Mouse (Mus musculus) intestine, embryonic 14.5 days (tissue): ENCODE data around the gene Trdmt1. TPM values are rescaled to one million over a fixed set of nuclear protein-coding genes. Genes with fewer than 3 reads are reported as not detected.

ENCODE experiments used
- ATAC-seq: fragments of 200-750 bp; cut with Nextera tagmentation; replicated peaks from 2 replicates; pipeline ENCODE4 v1.8.0; 2017; ENCODE audit warnings: low read depth, moderate number of reproducible peaks, moderate TSS enrichment, moderate library complexity; ENCODE audit not compliant: low FRiP score, low TSS enrichment
- DNase-seq: peaks from one replicate; pipeline ENCODE4 v3.0.0-alpha.2; 2018; ENCODE audit warnings: low spot score
- H3K27ac ChIP-seq: fragments of 300-500 bp; sonication (generic); 2 replicates; pipeline ENCODE4 v1.5.1; 2014; ENCODE audit warnings: low read depth, mild to moderate bottlenecking, control low read depth
- H3K27me3 ChIP-seq: fragments of 300-500 bp; sonication (generic); replicated peaks from 2 replicates; pipeline ENCODE4 v1.6.1; 2014; ENCODE audit warnings: low read length, control low read depth; ENCODE audit not compliant: control insufficient read depth, insufficient read depth
- H3K36me3 ChIP-seq: fragments of 300-500 bp; sonication (generic); 2 replicates; pipeline ENCODE4 v1.6.1; 2014; ENCODE audit warnings: low read length, control low read depth; ENCODE audit not compliant: control insufficient read depth, insufficient read depth
- H3K4me1 ChIP-seq: fragments of 300-500 bp; sonication (generic); replicated peaks from 2 replicates; pipeline ENCODE4 v1.6.1; 2014; ENCODE audit warnings: low read length, control low read depth, mixed read lengths; ENCODE audit not compliant: control insufficient read depth, insufficient read depth
- H3K4me2 ChIP-seq: fragments of 300-500 bp; sonication (generic); 2 replicates; pipeline ENCODE4 v1.6.1; 2014; ENCODE audit warnings: low read length
- H3K4me3 ChIP-seq: fragments of 300-500 bp; sonication (generic); 2 replicates; pipeline ENCODE4 v1.5.1; 2014; ENCODE audit warnings: low read depth, low read length, control low read depth, mixed read lengths
- H3K9ac ChIP-seq: fragments of 300-500 bp; sonication (generic); 2 replicates; pipeline ENCODE4 v1.6.1; 2014; ENCODE audit warnings: mild to moderate bottlenecking, low read length
- H3K9me3 ChIP-seq: fragments of 300-500 bp; sonication (generic); 2 replicates; pipeline ENCODE4 v1.6.1; 2016; ENCODE audit warnings: low read length, control low read depth; ENCODE audit not compliant: control insufficient read depth
- WGBS: fragments of 180-500 bp; shearing (Covaris S2); extraction: QIAGEN DNeasy Blood & Tissue Kit; methylation state at CpG from one replicate; pipeline ENCODE4 v1.1.7; 2014; 5-methylcytosine and 5-hydroxymethylcytosine counted together
- polyA plus RNA-seq: library from polyadenylated mRNA; unstranded; fragments of >200 nt; fragmentation: Nextera tagmentation; extraction: Ambion mirVana; gene quantifications from 2 replicates; pipeline ENCODE4 v1.2.1, GENCODE M21; 2014

Gene Trdmt1
- polyA plus RNA-seq, 1 experiment from 2014 or later: 11.5 TPM

DNA sequence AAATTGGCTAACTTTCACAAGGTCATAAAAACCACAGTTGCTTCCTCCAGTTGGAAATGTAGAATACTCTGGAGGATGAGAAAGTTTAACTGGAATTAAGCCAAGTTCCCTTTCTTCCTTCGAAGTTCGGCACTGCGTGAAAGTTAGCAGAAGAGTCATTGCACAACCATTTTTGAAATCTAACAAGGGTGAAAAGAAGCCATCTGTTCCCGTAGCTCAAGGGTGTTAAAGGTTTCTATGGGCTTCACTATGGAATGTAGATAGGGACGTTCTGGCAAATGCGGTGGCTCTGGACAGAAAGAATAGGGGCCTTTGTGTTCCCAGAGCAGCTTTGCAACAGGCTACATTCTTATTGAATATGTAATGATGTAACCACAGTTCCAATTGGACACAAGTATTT is 31.5 kb upstream of the Trdmt1 start:
- H3K36me3 ChIP-seq: peaks cover 41% of the 10 kb centered on the region
- DNase-seq: peak; percentile 65
- no peaks in the 10 kb centered on the region for H3K9me3 ChIP-seq
- H3K4me3 ChIP-seq: peak overlapping the region; percentile 87
- ATAC-seq: no peak
- H3K27me3 ChIP-seq: no peaks in the 10 kb centered on the region
- 20% methylated on average over 6 of the region's 6 CpGs for WGBS
- H3K27ac ChIP-seq: peak overlapping the region; percentile 98; the same call in 1 of the 2 replicates
- peak overlapping the region; percentile 81 for H3K9ac ChIP-seq
- H3K4me1 ChIP-seq: peaks cover 13% of the 10 kb centered on the region
- peak overlapping the region; percentile 64 for H3K4me2 ChIP-seq

DNA sequence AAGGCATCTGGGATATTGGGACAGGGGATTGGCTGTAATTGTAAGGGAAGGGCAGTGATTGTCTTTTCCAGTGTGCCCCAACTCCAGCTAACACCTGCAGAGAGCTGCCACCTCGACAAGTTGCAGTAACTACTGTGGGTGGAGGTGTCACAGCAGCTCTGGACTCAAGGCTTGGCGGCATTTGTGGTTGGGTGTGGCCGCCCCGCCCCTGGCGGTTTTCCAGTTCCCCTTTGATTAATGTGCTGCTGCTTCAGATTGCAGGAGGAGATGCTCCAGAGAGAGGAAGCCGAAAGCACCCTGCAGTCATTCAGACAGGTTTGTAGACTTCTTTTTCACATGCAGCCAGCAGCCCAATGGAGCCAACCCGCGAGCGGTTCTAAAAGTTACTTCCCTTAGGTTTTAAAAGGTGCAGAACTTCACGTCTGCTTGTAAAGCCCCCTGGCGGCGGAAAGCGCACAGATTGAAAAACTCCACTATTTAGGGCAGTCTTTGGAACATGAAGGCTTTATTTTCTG is 30.9 kb upstream of the Trdmt1 start:
- Histone ChIP-seq H3K4me3 (peak overlapping the region; percentile 87), H3K9me3 (no peaks in the 10 kb centered on the region), H3K4me2 (peak overlapping the region; percentile 64), H3K4me1 (peaks cover 13% of the 10 kb centered on the region), H3K27ac (peak overlapping the region; percentile 98; the same call in 1 of the 2 replicates), H3K36me3 (peaks cover 35% of the 10 kb centered on the region), H3K9ac (peak overlapping the region; percentile 81), H3K27me3 (no peaks in the 10 kb centered on the region)
- WGBS: under 1% methylated on average over 13 of the region's 13 CpGs
- ATAC-seq (no peak), DNase-seq (peak; percentile 93)

DNA sequence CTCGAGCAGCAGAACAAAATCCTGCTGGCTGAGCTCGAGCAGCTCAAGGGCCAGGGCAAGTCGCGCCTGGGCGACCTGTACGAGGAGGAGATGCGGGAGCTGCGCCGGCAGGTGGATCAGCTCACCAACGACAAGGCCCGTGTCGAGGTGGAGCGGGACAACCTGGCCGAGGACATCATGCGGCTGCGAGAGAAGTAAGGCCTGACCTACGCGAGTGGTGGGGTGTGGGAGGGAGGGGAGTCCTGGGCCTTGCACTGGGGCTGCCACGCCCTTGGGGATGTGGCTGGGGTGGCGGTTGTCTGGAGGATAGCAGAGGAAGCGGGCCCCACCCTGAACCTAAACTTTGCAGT is 30.3 kb upstream of the Trdmt1 start:
- Histone ChIP-seq H3K27me3 (no peaks in the 10 kb centered on the region), H3K9me3 (no peaks in the 10 kb centered on the region), H3K4me2 (peak overlapping the region; percentile 64), H3K9ac (peak overlapping the region; percentile 81), H3K4me1 (peaks cover 13% of the 10 kb centered on the region), H3K27ac (peak overlapping the region; percentile 98), H3K4me3 (peak overlapping the region; percentile 87), H3K36me3 (peaks cover 29% of the 10 kb centered on the region)
- DNase-seq: peak; percentile 81
- peak; percentile 24 for ATAC-seq
- WGBS: 0% methylated on average over 21 of the region's 21 CpGs

DNA sequence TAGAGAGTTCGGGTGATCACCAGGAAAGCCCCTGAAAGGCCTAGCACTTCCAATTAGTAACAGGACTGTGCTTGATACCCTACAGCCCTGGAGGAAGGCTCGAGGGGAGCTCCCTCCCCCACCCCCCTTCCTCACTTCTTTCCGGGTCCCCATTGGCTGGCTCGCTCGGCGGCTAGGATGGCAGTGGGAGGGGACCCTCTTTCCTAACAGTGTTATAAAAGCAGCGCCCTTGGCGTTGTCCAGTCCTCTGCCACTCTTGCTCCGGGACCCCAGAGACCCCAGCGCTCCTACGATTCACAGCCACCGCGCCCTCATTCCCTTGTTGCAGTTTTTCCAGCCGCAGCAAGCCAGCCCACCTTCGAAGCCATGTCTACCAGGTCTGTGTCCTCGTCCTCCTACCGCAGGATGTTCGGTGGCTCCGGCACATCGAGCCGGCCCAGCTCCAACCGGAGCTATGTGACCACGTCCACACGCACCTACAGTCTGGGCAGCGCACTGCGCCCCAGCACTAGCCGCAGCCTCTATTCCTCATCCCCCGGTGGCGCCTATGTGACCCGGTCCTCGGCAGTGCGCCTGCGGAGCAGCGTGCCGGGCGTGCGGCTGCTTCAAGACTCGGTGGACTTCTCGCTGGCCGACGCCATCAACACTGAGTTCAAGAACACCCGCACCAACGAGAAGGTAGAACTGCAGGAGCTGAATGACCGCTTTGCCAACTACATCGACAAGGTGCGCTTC is 29.8 kb upstream of the Trdmt1 start:
- ATAC-seq (peak; percentile 95), DNase-seq (peak; percentile 94)
- peak overlapping the region; percentile 98 for H3K27ac ChIP-seq
- H3K4me3 ChIP-seq: peak overlapping the region; percentile 87
- no peaks in the 10 kb centered on the region for H3K9me3 ChIP-seq
- H3K4me2 ChIP-seq: peak overlapping the region; percentile 64
- H3K27me3 ChIP-seq: no peaks in the 10 kb centered on the region
- peaks cover 24% of the 10 kb centered on the region for H3K36me3 ChIP-seq
- H3K4me1 ChIP-seq: peaks cover 13% of the 10 kb centered on the region
- peak overlapping the region; percentile 81 for H3K9ac ChIP-seq
- under 1% methylated on average over 46 of the region's 46 CpGs for WGBS

DNA sequence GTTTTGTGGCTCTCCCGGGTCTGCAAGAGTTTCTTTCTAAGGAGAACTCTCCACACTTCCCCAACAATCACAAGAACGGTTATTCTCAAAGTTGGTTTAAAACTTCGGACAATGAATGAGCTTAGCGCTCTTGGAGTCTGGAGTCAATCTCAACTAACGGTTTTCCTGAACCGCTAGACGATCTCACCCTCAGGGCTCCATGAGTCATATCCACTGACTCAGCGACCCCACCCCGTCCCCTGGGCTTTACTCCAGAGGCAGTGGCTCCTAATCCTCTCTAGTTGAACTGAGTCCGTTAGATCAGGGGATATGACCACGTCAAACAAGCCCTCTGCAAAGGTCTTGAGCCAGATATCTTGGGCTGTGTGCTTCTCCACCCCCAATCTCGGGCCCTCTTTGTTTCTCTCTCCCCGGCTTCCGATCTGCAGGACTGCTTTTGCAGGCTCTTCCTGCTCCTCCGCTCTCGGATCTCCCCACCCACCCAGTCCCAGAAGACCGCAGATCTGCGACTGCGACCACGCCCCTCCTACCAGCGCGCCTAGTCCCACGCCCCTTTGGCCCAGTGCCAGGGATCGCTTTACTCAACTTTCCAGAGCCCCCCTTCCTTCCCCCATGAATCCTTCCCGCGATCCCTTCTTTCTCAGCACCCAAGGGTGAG is 29.1 kb upstream of the Trdmt1 start, which contains the start of gene Vim:
Gene Vim, plus strand, starts transcription at position 520 of the 658 bp plus-strand sequence.
- Histone ChIP-seq H3K4me2 (peak within 1 kb of the TSS; percentile 64), H3K36me3 (peaks cover 19% of the 10 kb centered on the region), H3K4me3 (peak within 1 kb of the TSS; percentile 87), H3K27ac (peak within 1 kb of the TSS; percentile 98), H3K9me3 (no peaks in the 10 kb centered on the region), H3K4me1 (peaks cover 13% of the 10 kb centered on the region), H3K9ac (peak within 1 kb of the TSS; percentile 81), H3K27me3 (no peaks in the 10 kb centered on the region)
- ATAC-seq (peak; percentile 94), DNase-seq (peak; percentile 97)
- WGBS: under 1% methylated on average over 26 of the region's 26 CpGs

DNA sequence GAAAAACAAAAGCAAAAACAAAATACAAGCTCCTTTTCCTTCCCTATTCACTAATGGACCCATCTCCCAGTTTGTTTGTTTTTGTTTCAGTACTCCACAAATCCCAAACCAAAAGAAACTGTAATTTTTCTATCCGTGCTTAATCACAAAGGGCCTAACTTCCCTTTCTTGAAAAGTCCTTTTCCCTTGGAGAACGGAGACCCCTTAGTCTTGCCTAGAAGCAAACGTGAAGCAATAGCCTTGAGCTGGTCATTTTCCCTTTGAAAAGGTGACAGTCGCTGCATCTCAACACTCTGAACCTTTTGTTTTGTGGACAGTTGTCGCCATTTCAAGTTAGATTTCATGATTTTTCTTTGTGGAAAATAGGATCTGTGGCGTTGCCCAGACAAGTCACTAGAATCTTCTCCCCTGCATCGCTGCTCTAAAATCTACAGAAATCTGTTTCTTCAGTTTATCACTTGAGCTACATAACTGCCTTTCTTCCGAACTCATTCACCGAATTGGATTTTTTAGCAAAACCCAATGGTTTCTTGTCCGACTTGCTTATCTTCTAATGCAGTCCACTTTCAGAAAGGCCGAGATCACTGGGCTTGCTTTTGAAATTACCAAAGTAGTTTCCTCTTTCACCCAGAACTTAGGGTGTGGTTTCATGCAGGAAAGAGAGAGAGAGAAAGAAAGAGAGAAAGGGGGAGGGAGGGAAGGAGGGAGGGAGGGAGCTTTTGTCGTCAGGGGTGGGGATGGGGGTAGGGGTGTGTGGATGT is 28.4 kb upstream of the Trdmt1 start:
- peaks cover 13% of the 10 kb centered on the region for H3K36me3 ChIP-seq
- no peaks in the 10 kb centered on the region for H3K9me3 ChIP-seq
- peak overlapping the region; percentile 98 for H3K27ac ChIP-seq
- H3K4me1 ChIP-seq: peaks cover 13% of the 10 kb centered on the region
- peak overlapping the region; percentile 81 for H3K9ac ChIP-seq
- WGBS: 11% methylated on average over 12 of the region's 12 CpGs
- H3K4me3 ChIP-seq: peak overlapping the region; percentile 87
- DNase-seq (peak; percentile 53), ATAC-seq (0 out of 2 replicates have a peak, but pooled peaks have one; percentile 0)
- no peaks in the 10 kb centered on the region for H3K27me3 ChIP-seq
- H3K4me2 ChIP-seq: peak overlapping the region; percentile 64

DNA sequence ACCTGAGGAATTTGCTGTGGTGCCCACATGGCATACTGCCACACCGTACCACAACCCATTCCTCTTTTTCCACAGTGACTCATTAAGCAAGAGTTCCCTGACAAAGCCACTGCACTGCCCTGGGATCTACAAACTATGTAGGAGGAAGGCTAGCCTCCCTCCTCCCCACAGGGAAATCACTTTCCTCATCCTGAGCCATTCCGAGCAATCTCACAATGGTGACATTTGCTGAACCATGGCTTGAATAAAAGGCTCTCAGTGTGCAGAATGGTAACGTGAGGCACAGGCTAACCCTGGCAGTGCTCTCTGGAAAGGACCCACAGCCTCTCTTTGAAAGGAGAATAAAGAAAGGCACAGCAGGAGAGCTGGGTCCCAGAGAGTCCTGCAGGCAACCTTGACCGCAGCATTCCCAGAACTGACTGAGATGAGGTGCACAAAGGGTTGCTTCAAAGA is 27.7 kb upstream of the Trdmt1 start:
- Histone ChIP-seq H3K36me3 (peaks cover 9% of the 10 kb centered on the region), H3K4me2 (peak overlapping the region; percentile 18), H3K27ac (peak overlapping the region; percentile 98), H3K4me1 (peaks cover 13% of the 10 kb centered on the region), H3K9ac (no peak overlapping the region), H3K27me3 (no peaks in the 10 kb centered on the region), H3K4me3 (no peak overlapping the region), H3K9me3 (no peaks in the 10 kb centered on the region)
- no peak for ATAC-seq
- 49% methylated on average over 4 of the region's 4 CpGs for WGBS
- no peak for DNase-seq

DNA sequence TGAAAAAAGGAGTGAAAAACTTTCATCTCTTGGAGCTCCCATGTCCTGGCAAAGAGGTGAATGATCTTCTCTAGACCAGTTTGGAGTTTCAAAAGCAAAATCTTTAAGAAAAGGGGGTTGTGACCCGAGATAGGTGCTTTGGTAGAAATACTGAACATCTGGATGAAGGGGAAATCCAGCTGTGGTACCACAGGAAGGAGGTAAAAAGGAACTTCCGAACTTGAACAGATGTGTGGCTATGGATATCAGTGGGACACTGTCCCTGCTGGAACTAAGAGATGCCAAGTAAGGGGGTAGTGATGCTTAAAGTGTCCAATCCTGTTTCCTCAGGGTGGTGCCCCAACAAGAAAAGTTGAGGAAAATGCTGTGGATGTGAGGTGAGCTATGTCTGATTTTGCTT is 25.7 kb upstream of the Trdmt1 start:
- WGBS: 83% methylated on average over 2 of the region's 2 CpGs
- H3K9me3 ChIP-seq: no peaks in the 10 kb centered on the region
- no peak overlapping the region for H3K9ac ChIP-seq
- peaks cover 4% of the 10 kb centered on the region; the same call in 1 of the 2 replicates for H3K4me1 ChIP-seq
- ATAC-seq (no peak), DNase-seq (no peak)
- no peak overlapping the region for H3K4me2 ChIP-seq
- no peaks in the 10 kb centered on the region for H3K36me3 ChIP-seq
- H3K4me3 ChIP-seq: no peak overlapping the region
- no peak overlapping the region for H3K27ac ChIP-seq
- no peaks in the 10 kb centered on the region for H3K27me3 ChIP-seq
